Mouse (Mus musculus) kidney, adult 2 months (tissue): Measurements from ENCODE around the gene Arl8a. TPM values are rescaled to one million over a fixed set of nuclear protein-coding genes. Genes with fewer than 3 reads are reported as not detected.

ENCODE experiments used
- DNase-seq: peaks from one replicate; pipeline ENCODE4 v3.0.0; 2021
- H3K27ac ChIP-seq: fragments of 200-500 bp; 2 replicates; pipeline ENCODE4 v1.5.1; 2012; ENCODE audit warnings: low read depth, low read length, control low read depth, inconsistent platforms; ENCODE audit not compliant: insufficient read depth
- H3K27me3 ChIP-seq: fragments of 200-500 bp; replicated peaks from 2 replicates; pipeline ENCODE4 v1.6.1; 2012; ENCODE audit warnings: mild to moderate bottlenecking, moderate library complexity, low read length, inconsistent platforms; ENCODE audit not compliant: control insufficient read depth, insufficient read depth
- H3K36me3 ChIP-seq: fragments of 200-500 bp; 2 replicates; pipeline ENCODE4 v1.6.1; 2012; ENCODE audit warnings: mild to moderate bottlenecking, moderate library complexity, low read length, inconsistent platforms; ENCODE audit not compliant: control insufficient read depth, insufficient read depth
- H3K4me1 ChIP-seq: fragments of 200-500 bp; 2 replicates; pipeline ENCODE4 v1.6.1; 2011; ENCODE audit warnings: low read length; ENCODE audit not compliant: control insufficient read depth, insufficient read depth
- H3K4me3 ChIP-seq: fragments of 200-500 bp; 2 replicates; pipeline ENCODE4 v1.5.1; 2011; ENCODE audit warnings: mild to moderate bottlenecking, low read depth, low read length, control low read depth; ENCODE audit not compliant: insufficient read depth
- CTCF ChIP-seq: fragments of 200-500 bp; conservative IDR thresholded peaks from 2 replicates; pipeline ENCODE4 v1.5.1; 2011; ENCODE audit warnings: low read depth, mild to moderate bottlenecking, control low read depth, low read length, moderate library complexity, mixed read lengths; ENCODE audit not compliant: insufficient read depth, insufficient read length
- POLR2A ChIP-seq: fragments of 200-500 bp; IDR thresholded peaks from one replicate; pipeline ENCODE4 v1.6.1; 2011; ENCODE audit warnings: low read depth, low read length, control low read depth
- WGBS: fragments of 180-500 bp; shearing (Covaris S2); methylation state at CpG from one replicate; pipeline ENCODE4 v1.1.7; 2018; 5-methylcytosine and 5-hydroxymethylcytosine counted together
- polyA plus RNA-seq: library from polyadenylated mRNA; depleted of rRNA; stranded (reverse); fragments of >200 nt; gene quantifications from 2 replicates; pipeline ENCODE4 v1.2.3, GENCODE M21; 2012

The Arl8a gene
- polyA plus RNA-seq, 1 experiment = 107 TPM

DNA sequence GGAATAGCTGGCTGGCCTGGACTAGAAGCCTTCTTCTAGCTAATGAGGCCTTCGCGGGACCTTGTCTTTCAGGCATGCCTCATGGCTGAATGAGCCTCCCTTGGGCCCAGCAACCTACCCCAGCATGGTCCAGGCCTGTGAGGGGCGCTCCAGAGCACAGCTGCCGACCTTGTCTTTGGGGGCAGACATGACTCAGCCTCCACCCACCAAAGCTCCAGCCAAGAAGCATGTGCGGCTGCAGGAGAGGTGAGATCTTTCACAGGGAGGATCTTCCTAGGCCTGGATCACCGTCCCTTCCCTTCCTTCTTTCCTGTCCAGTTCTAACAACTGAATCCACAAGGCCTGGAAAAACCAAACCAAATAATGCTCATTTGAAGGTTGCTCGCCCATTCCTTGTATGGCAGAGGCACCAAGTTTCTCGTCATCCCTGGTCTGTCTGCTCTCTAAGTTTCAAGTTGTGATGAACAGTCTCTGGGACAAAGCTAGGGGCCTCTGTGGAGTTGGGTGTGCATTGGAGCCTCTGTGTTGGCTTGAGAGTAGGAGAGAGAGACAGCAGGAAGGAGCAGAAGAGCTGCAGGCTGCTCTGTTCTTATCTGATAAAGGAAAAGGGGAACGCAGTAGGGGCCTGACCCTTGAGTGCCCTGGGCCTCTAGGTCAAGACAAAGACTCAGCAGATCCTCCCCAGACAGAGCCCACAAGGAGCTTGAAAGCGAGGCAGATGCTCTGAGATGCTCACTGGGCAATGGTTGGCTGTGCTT lies 12.8 kb upstream of the Arl8a start:
- H3K27ac ChIP-seq = no peak overlapping the region
- H3K36me3 ChIP-seq = no peaks in the 10 kb centered on the region
- WGBS = 88% methylated on average over 10 of the region's 10 CpGs
- no peak for DNase-seq
- H3K4me1 ChIP-seq = no peaks in the 10 kb centered on the region
- no peaks in the 10 kb centered on the region for H3K27me3 ChIP-seq
- no peak overlapping the region for H3K4me3 ChIP-seq
- no peak for TF ChIP-seq POLR2A
- TF ChIP-seq CTCF = no peak

DNA sequence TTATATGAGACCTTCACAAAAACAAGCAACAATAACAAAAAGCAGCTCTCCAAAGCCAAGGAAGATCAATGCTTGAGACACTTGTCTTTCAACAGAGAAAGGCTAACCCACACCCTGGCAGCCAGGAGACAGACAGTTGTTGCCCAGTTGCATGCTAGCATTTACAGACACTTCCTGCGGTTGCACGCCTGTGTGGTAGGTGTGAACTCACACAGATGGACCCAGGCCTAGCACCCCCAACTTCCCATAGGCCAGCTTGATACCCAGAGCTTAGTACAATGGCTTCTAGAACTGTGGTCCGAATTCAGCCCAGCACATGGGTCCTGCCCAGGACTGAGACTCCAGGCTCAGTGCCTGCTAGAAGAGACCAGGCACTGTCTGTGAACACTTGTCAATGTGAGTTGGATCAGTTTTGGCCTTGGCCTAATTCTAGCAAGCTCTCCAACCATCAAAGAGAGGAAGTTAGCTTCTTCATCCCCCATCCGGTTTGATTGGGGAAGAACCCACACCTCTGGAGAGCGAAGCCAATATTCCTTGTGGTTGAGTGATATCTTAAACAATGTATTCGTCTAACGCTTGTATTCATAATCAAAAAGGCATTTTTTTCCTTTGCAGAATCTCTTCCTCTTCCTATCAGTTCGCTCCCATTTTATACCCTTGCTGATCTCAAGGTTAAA lies 11.4 kb upstream of the Arl8a start:
- no peaks in the 10 kb centered on the region for H3K27me3 ChIP-seq
- no peak overlapping the region for H3K4me3 ChIP-seq
- no peak for DNase-seq
- H3K4me1 ChIP-seq = no peaks in the 10 kb centered on the region
- TF ChIP-seq CTCF (no peak), POLR2A (no peak)
- no peaks in the 10 kb centered on the region for H3K36me3 ChIP-seq
- 91% methylated on average over 8 of the region's 8 CpGs for WGBS
- H3K27ac ChIP-seq = no peak overlapping the region

DNA sequence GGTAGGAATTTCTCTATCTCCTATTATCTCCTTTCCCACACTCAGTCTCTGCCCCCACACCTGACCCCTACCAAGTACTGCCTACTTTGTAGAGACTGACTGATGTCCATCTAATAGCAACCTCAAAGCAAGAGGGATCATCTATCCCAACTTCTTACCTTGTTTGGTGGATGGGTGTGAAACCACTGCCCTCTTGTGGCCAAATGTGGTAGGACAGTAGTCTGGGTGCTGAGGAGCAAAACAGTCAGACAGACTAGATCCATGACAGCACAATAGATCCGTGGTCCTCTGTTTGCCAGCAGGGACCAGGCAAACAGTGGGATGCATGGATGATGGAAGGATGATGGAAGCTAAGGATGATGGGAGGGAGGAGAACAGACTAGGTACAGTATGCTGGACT lies 10.1 kb upstream of the Arl8a start:
- Histone ChIP-seq H3K4me3 (no peak overlapping the region), H3K27me3 (no peaks in the 10 kb centered on the region), H3K27ac (no peak overlapping the region), H3K36me3 (no peaks in the 10 kb centered on the region), H3K4me1 (no peaks in the 10 kb centered on the region)
- WGBS = 5% methylated on average over 1 of the region's 1 CpGs
- DNase-seq = peak; percentile 69
- TF ChIP-seq CTCF (peak; percentile 89), POLR2A (no peak)

DNA sequence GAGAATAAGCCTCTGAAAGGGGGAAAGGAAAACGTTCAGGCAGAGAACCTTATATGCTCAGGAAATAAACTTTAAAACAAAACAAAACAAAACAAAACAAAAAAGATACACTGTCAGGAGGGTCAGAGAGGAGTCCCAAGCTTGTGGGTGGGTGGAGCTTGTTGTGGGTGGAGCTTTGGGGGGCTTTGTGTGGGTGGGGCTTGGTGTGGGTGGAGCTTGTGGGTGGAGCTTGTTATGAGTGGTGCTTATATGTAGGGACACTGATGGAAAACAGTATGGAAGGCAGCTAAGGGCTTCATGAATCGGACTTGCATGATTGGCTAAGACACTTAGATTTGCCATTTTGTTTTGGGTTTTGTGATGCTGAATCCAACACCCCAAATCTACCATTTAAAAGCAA lies 6.7 kb upstream of the Arl8a start:
- Histone ChIP-seq H3K36me3 (no peaks in the 10 kb centered on the region), H3K4me3 (no peak overlapping the region), H3K27me3 (no peaks in the 10 kb centered on the region), H3K27ac (no peak overlapping the region), H3K4me1 (no peaks in the 10 kb centered on the region)
- DNase-seq = no peak
- TF ChIP-seq CTCF (no peak), POLR2A (no peak)
- 63% methylated on average over 2 of the region's 2 CpGs for WGBS

DNA sequence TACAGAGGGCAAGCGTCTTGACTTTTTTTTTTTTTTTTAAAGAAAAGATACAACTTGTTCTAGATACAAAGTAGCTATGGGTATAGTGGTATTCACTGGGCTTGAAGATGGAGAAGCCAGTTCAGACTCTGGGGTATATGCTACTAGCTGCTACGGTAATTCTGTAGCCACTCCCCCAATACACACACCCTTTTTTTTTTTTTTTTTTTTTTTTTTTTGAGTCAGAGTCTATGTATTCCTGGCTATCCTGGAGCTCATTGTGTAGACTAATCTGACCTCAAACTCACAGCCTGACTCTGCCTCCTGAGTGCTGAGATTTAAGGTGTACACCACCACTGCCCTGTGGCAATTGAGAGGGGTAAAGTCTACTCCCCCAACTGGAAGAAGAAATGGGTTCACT lies 4.2 kb upstream of the Arl8a start:
- H3K27ac ChIP-seq = no peak overlapping the region
- H3K4me1 ChIP-seq = no peaks in the 10 kb centered on the region; the same call in 1 of the 2 replicates
- 82% methylated on average over 2 of the region's 2 CpGs for WGBS
- H3K4me3 ChIP-seq = no peak overlapping the region
- no peaks in the 10 kb centered on the region for H3K27me3 ChIP-seq
- H3K36me3 ChIP-seq = no peaks in the 10 kb centered on the region
- TF ChIP-seq CTCF (no peak), POLR2A (no peak)
- no peak for DNase-seq

DNA sequence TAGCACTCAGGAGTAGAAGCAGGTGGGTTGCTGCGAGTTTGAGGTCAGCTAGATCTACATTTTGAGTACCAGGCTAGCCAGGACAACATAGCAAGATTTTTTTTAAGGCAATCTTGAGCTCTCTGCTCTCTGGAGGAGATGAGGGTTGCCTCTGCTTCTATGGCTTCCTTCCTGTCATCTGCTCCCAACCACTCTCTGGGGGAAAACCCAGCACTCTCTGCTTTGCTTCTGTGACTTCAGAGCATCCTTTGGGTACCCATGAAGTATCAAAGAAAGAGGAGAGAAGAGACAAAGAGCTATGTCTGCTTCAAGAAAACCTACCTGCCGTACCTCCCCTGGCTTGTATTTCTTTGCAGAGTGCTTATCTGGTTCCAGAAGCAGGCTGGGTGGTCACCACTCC lies 2.7 kb upstream of the Arl8a start:
- TF ChIP-seq CTCF = no peak
- TF ChIP-seq POLR2A = no peak
- Histone ChIP-seq H3K27ac (no peak overlapping the region), H3K4me1 (peaks cover 4% of the 10 kb centered on the region; the same call in 1 of the 2 replicates), H3K4me3 (no peak overlapping the region), H3K27me3 (no peaks in the 10 kb centered on the region), H3K36me3 (no peaks in the 10 kb centered on the region)
- no peak for DNase-seq
- WGBS = 94% methylated on average over 2 of the region's 2 CpGs

DNA sequence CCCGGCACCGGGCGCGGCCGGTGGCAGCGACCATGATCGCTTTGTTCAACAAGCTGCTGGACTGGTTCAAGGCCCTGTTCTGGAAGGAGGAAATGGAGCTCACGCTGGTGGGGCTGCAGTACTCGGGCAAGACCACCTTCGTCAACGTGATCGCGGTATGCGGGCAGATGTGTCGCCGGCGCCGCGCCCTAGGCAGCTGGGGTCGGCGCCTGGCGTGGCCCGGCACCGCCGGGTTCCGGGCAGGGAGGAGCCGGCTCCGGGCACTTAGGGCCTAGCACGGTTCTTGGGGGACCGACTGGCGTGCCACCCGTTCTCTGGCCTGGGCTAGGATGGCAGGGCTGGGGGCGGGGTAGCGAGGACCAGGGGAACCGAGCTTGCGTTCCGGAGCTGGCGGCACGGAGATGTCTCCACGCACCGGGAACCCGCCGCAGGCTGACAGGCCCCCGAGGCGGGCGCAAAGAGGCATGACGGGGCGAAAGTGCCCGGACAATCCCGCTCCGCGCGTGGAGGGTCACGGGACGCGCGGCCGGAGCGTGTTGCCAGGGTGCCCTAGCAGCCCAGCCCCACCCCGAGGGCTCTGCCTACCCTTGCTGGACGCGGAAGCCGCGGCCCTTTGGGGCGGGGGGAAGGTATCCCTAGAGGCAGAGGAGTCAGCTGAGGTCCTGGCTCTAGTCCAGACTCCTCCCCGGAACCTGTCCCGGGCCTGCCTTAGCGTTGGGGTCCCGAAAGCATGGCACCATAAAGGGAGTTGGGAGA lies 500 bp downstream of the Arl8a start:
- Histone ChIP-seq H3K27me3 (no peaks in the 10 kb centered on the region), H3K4me1 (peaks cover 15% of the 10 kb centered on the region), H3K27ac (peak overlapping the region; percentile 79), H3K4me3 (peak overlapping the region; percentile 65), H3K36me3 (no peaks in the 10 kb centered on the region)
- DNase-seq = peak; percentile 96
- TF ChIP-seq CTCF (no peak), POLR2A (no peak)
- under 1% methylated on average over 69 of the region's 69 CpGs for WGBS
